Mouse (Mus musculus): ENCODE data around the gene Olfr131. TPM values are rescaled to one million over a fixed set of nuclear protein-coding genes. Genes with fewer than 3 reads are reported as not detected.
"Not testable (repeated sequence)": the region's sequence is repeated elsewhere in the genome, so short reads cannot be mapped to it uniquely, and the experiment has no call there.

Gene Olfr131
- not detected in 2 replicates for polyA plus RNA-seq (2014; fragmentation: Nextera tagmentation; extraction: Ambion mirVana)

GRCm38 (mm10) chr17:38088593-38088992 lies at the start of gene Olfr131:
Olfr131 (minus strand) TSS chr17:38088693.
- DNase-seq (ENCODE audit: low spot score) (no peak), ATAC-seq (replicated peaks; ENCODE audit: low FRiP score) (no peak)
- H3K36me3 ChIP-seq (ENCODE audit: control insufficient read depth, insufficient read depth, low read length): no peaks in the 10 kb centered on the region
- H3K27ac ChIP-seq (ENCODE audit: low read depth, low read length): no peak within 1 kb of the TSS
- H3K27me3 ChIP-seq (replicated peaks; ENCODE audit: control insufficient read depth, insufficient read depth, low read length): no peaks in the 10 kb centered on the region
- H3K4me3 ChIP-seq (ENCODE audit: low read depth, low read length): no peak within 1 kb of the TSS
- no peak within 1 kb of the TSS for H3K4me2 ChIP-seq
- H3K4me1 ChIP-seq (replicated peaks; ENCODE audit: control insufficient read depth, insufficient read depth, low read length): no peaks in the 10 kb centered on the region
- no peak within 1 kb of the TSS for H3K9ac ChIP-seq (ENCODE audit: low read depth, low read length)
- no peaks in the 10 kb centered on the region for H3K9me3 ChIP-seq (ENCODE audit: control insufficient read depth, low read length)

GRCm38 (mm10) chr17:38134426-38134825 lies 45.9 kb upstream of the Olfr131 start, which contains the start of gene Olfr132:
Olfr132 (minus strand) TSS chr17:38134526.
- no peaks in the 10 kb centered on the region for H3K27me3 ChIP-seq (replicated peaks; ENCODE audit: control insufficient read depth, insufficient read depth, low read length)
- H3K4me1 ChIP-seq (replicated peaks; ENCODE audit: control insufficient read depth, insufficient read depth, low read length): no peaks in the 10 kb centered on the region
- no peak within 1 kb of the TSS for H3K27ac ChIP-seq (ENCODE audit: low read depth, low read length)
- DNase-seq (ENCODE audit: low spot score) (no peak), ATAC-seq (replicated peaks; ENCODE audit: low FRiP score) (no peak)
- H3K4me2 ChIP-seq: no peak within 1 kb of the TSS
- H3K9ac ChIP-seq (ENCODE audit: low read depth, low read length): no peak within 1 kb of the TSS
- no peaks in the 10 kb centered on the region for H3K36me3 ChIP-seq (ENCODE audit: control insufficient read depth, insufficient read depth, low read length)
- no peaks in the 10 kb centered on the region for H3K9me3 ChIP-seq (ENCODE audit: control insufficient read depth, low read length)
- WGBS: 48% methylated on average over 1 of the region's 1 CpGs
- H3K4me3 ChIP-seq (ENCODE audit: low read depth, low read length): no peak within 1 kb of the TSS

GRCm38 (mm10) chr17:38125371-38125770 lies 36.9 kb upstream of the Olfr131 start:
- H3K4me1 ChIP-seq (replicated peaks; ENCODE audit: control insufficient read depth, insufficient read depth, low read length); H3K4me3 ChIP-seq (ENCODE audit: low read depth, low read length); H3K4me2 ChIP-seq; H3K9ac ChIP-seq (ENCODE audit: low read depth, low read length); H3K27ac ChIP-seq (ENCODE audit: low read depth, low read length); H3K36me3 ChIP-seq (ENCODE audit: control insufficient read depth, insufficient read depth, low read length); DNase-seq (ENCODE audit: low spot score); H3K27me3 ChIP-seq (replicated peaks; ENCODE audit: control insufficient read depth, insufficient read depth, low read length); H3K9me3 ChIP-seq (ENCODE audit: control insufficient read depth, low read length); ATAC-seq (replicated peaks; ENCODE audit: low FRiP score): not testable (repeated sequence)
- WGBS: 62% methylated on average over 3 of the region's 3 CpGs

GRCm38 (mm10) chr17:38124199-38124598 lies 35.7 kb upstream of the Olfr131 start:
- DNase-seq (ENCODE audit: low spot score); H3K9ac ChIP-seq (ENCODE audit: low read depth, low read length); H3K9me3 ChIP-seq (ENCODE audit: control insufficient read depth, low read length); H3K27ac ChIP-seq (ENCODE audit: low read depth, low read length); H3K4me1 ChIP-seq (replicated peaks; ENCODE audit: control insufficient read depth, insufficient read depth, low read length); H3K27me3 ChIP-seq (replicated peaks; ENCODE audit: control insufficient read depth, insufficient read depth, low read length); ATAC-seq (replicated peaks; ENCODE audit: low FRiP score); H3K4me3 ChIP-seq (ENCODE audit: low read depth, low read length); H3K36me3 ChIP-seq (ENCODE audit: control insufficient read depth, insufficient read depth, low read length); H3K4me2 ChIP-seq: not testable (repeated sequence)
- WGBS: 82% methylated on average over 1 of the region's 1 CpGs

- H3K9ac ChIP-seq (ENCODE audit: low read depth, low read length): no peak overlapping the region
- H3K36me3 ChIP-seq (ENCODE audit: control insufficient read depth, insufficient read depth, low read length): no peaks in the 10 kb centered on the region
- H3K27me3 ChIP-seq (replicated peaks; ENCODE audit: control insufficient read depth, insufficient read depth, low read length): no peaks in the 10 kb centered on the region
- H3K9me3 ChIP-seq (ENCODE audit: control insufficient read depth, low read length): no peaks in the 10 kb centered on the region
- no peak overlapping the region for H3K27ac ChIP-seq (ENCODE audit: low read depth, low read length)
- H3K4me3 ChIP-seq (ENCODE audit: low read depth, low read length): no peak overlapping the region
- H3K4me2 ChIP-seq: no peak overlapping the region
- ATAC-seq (replicated peaks; ENCODE audit: low FRiP score) (no peak), DNase-seq (ENCODE audit: low spot score) (no peak)
- no peaks in the 10 kb centered on the region for H3K4me1 ChIP-seq (replicated peaks; ENCODE audit: control insufficient read depth, insufficient read depth, low read length)
- WGBS: 82% methylated on average over 4 of the region's 4 CpGs
Observed at GRCm38 (mm10) chr17:38082364-38082763, 6.1 kb downstream of the Olfr131 start.

GRCm38 (mm10) chr17:38063621-38064020 lies 24.9 kb downstream of the Olfr131 start, which contains the start of gene Olfr130:
Olfr130 (plus strand) TSS chr17:38063921.
- Histone ChIP-seq H3K9ac (ENCODE audit: low read depth, low read length) (no peak within 1 kb of the TSS), H3K27ac (ENCODE audit: low read depth, low read length) (no peak within 1 kb of the TSS), H3K9me3 (ENCODE audit: control insufficient read depth, low read length) (no peaks in the 10 kb centered on the region), H3K4me1 (replicated peaks; ENCODE audit: control insufficient read depth, insufficient read depth, low read length) (no peaks in the 10 kb centered on the region), H3K36me3 (ENCODE audit: control insufficient read depth, insufficient read depth, low read length) (no peaks in the 10 kb centered on the region), H3K4me2 (no peak within 1 kb of the TSS), H3K27me3 (replicated peaks; ENCODE audit: control insufficient read depth, insufficient read depth, low read length) (no peaks in the 10 kb centered on the region), H3K4me3 (ENCODE audit: low read depth, low read length) (no peak within 1 kb of the TSS)
- DNase-seq (ENCODE audit: low spot score) (no peak), ATAC-seq (replicated peaks; ENCODE audit: low FRiP score) (no peak)
- 80% methylated on average over 1 of the region's 1 CpGs for WGBS

GRCm38 (mm10) chr17:38059979-38060378 lies 28.5 kb downstream of the Olfr131 start, which contains the start of gene Olfr129:
Olfr129 (minus strand) TSS chr17:38060079.
- H3K9ac ChIP-seq (ENCODE audit: low read depth, low read length): no peak within 1 kb of the TSS
- no peaks in the 10 kb centered on the region for H3K36me3 ChIP-seq (ENCODE audit: control insufficient read depth, insufficient read depth, low read length)
- H3K4me3 ChIP-seq (ENCODE audit: low read depth, low read length): no peak within 1 kb of the TSS
- no peak for ATAC-seq (replicated peaks; ENCODE audit: low FRiP score)
- no peak within 1 kb of the TSS for H3K4me2 ChIP-seq
- H3K9me3 ChIP-seq (ENCODE audit: control insufficient read depth, low read length): no peaks in the 10 kb centered on the region
- no peaks in the 10 kb centered on the region for H3K4me1 ChIP-seq (replicated peaks; ENCODE audit: control insufficient read depth, insufficient read depth, low read length)
- no peaks in the 10 kb centered on the region for H3K27me3 ChIP-seq (replicated peaks; ENCODE audit: control insufficient read depth, insufficient read depth, low read length)
- H3K27ac ChIP-seq (ENCODE audit: low read depth, low read length): no peak within 1 kb of the TSS
- 55% methylated on average over 1 of the region's 1 CpGs for WGBS
- DNase-seq (ENCODE audit: low spot score): no peak

Other genes with a start within 250 kb of the Olfr131 start
- gene Olfr126, start 241.2 kb downstream of the Olfr131 start, polyA plus RNA-seq (2014; fragmentation: Nextera tagmentation; extraction: Ambion mirVana): not detected in 2 replicates
- gene Olfr127, start 188.3 kb downstream of the Olfr131 start, polyA plus RNA-seq (2014; fragmentation: Nextera tagmentation; extraction: Ambion mirVana): not detected in 2 replicates
- gene Olfr128, start 168.1 kb downstream of the Olfr131 start, polyA plus RNA-seq (2014; fragmentation: Nextera tagmentation; extraction: Ambion mirVana): not detected in 2 replicates
- not detected in 2 replicates for gene Olfr761, start 135.6 kb downstream of the Olfr131 start, polyA plus RNA-seq (2014; fragmentation: Nextera tagmentation; extraction: Ambion mirVana)
- not detected in 2 replicates for gene Olfr129, start 28.6 kb downstream of the Olfr131 start, polyA plus RNA-seq (2014; fragmentation: Nextera tagmentation; extraction: Ambion mirVana)
- not detected in 2 replicates for gene Olfr130, start 24.8 kb downstream of the Olfr131 start, polyA plus RNA-seq (2014; fragmentation: Nextera tagmentation; extraction: Ambion mirVana)
- gene Olfr132, start 45.8 kb upstream of the Olfr131 start, polyA plus RNA-seq (2014; fragmentation: Nextera tagmentation; extraction: Ambion mirVana): not detected in 2 replicates
- not detected in 2 replicates for gene Olfr133, start 56.6 kb upstream of the Olfr131 start, polyA plus RNA-seq (2014; fragmentation: Nextera tagmentation; extraction: Ambion mirVana)
- not detected in 2 replicates for gene Olfr134, start 82.7 kb upstream of the Olfr131 start, polyA plus RNA-seq (2014; fragmentation: Nextera tagmentation; extraction: Ambion mirVana)
- gene Olfr135, start 115.6 kb upstream of the Olfr131 start, polyA plus RNA-seq (2014; fragmentation: Nextera tagmentation; extraction: Ambion mirVana): not detected in 2 replicates
- not detected in 2 replicates for gene Olfr138, start 172.3 kb upstream of the Olfr131 start, polyA plus RNA-seq (2014; fragmentation: Nextera tagmentation; extraction: Ambion mirVana)
- gene Olfr137, start 218.9 kb upstream of the Olfr131 start, polyA plus RNA-seq (2014; fragmentation: Nextera tagmentation; extraction: Ambion mirVana): not detected in 2 replicates
- not detected in 2 replicates for gene Olfr136, start 241.1 kb upstream of the Olfr131 start, polyA plus RNA-seq (2014; fragmentation: Nextera tagmentation; extraction: Ambion mirVana)

Data from liver, embryonic 11.5 days (tissue).